Mouse (Mus musculus): ENCODE data around the gene Cacna2d3. TPM values are rescaled to one million over a fixed set of nuclear protein-coding genes. Genes with fewer than 3 reads are reported as not detected.

Gene Cacna2d3
- polyA plus RNA-seq, 1 experiment = 0.22 TPM

GRCm38 (mm10) chr14:29111666-29112065 lies 610.0 kb downstream of the Cacna2d3 start:
- H3K36me3 ChIP-seq (ENCODE audit: control insufficient read depth, insufficient read depth, low read length) = no peaks in the 10 kb centered on the region
- no peak overlapping the region for H3K27ac ChIP-seq (ENCODE audit: insufficient read depth, low read depth, low read length)
- no peaks in the 10 kb centered on the region for H3K4me1 ChIP-seq (ENCODE audit: control insufficient read depth, insufficient read depth, low read length)
- no peaks in the 10 kb centered on the region for H3K27me3 ChIP-seq (replicated peaks; ENCODE audit: control insufficient read depth, insufficient read depth, low read length)
- no peak overlapping the region for H3K4me3 ChIP-seq (ENCODE audit: insufficient read depth, low read depth, low read length)
- 87% methylated on average over 6 of the region's 6 CpGs for WGBS
- TF ChIP-seq CTCF (conservative IDR thresholded peaks at IDR 0.05; ENCODE audit: insufficient read depth, insufficient read length, low read depth, low read length) = no peak
- TF ChIP-seq POLR2A (IDR thresholded peaks at IDR 0.05; ENCODE audit: low read depth, low read length) = no peak
- no peak for DNase-seq

- H3K4me3 ChIP-seq (ENCODE audit: insufficient read depth, low read depth, low read length) = no peak overlapping the region
- H3K4me1 ChIP-seq (ENCODE audit: control insufficient read depth, insufficient read depth, low read length) = no peaks in the 10 kb centered on the region
- no peaks in the 10 kb centered on the region for H3K27me3 ChIP-seq (replicated peaks; ENCODE audit: control insufficient read depth, insufficient read depth, low read length)
- no peaks in the 10 kb centered on the region for H3K36me3 ChIP-seq (ENCODE audit: control insufficient read depth, insufficient read depth, low read length)
- no peak overlapping the region for H3K27ac ChIP-seq (ENCODE audit: insufficient read depth, low read depth, low read length)
- peak; percentile 13 for DNase-seq
- 77% methylated on average over 9 of the region's 9 CpGs for whole genome bisulfite sequencing
- TF ChIP-seq POLR2A (IDR thresholded peaks at IDR 0.05; ENCODE audit: low read depth, low read length) = no peak
- 0 out of 2 replicates have a peak, but pooled peaks have one; percentile 18 for TF ChIP-seq CTCF (conservative IDR thresholded peaks at IDR 0.05; ENCODE audit: insufficient read depth, insufficient read length, low read depth, low read length)
Observed at GRCm38 (mm10) chr14:29110351-29111091, 611.1 kb downstream of the Cacna2d3 start.

- H3K4me1 ChIP-seq (ENCODE audit: control insufficient read depth, insufficient read depth, low read length) = no peaks in the 10 kb centered on the region
- no peak overlapping the region for H3K27ac ChIP-seq (ENCODE audit: insufficient read depth, low read depth, low read length)
- TF ChIP-seq POLR2A (IDR thresholded peaks at IDR 0.05; ENCODE audit: low read depth, low read length) (no peak), CTCF (conservative IDR thresholded peaks at IDR 0.05; ENCODE audit: insufficient read depth, insufficient read length, low read depth, low read length) (no peak)
- no peaks in the 10 kb centered on the region for H3K36me3 ChIP-seq (ENCODE audit: control insufficient read depth, insufficient read depth, low read length)
- no peaks in the 10 kb centered on the region for H3K27me3 ChIP-seq (replicated peaks; ENCODE audit: control insufficient read depth, insufficient read depth, low read length)
- DNase-seq = no peak
- H3K4me3 ChIP-seq (ENCODE audit: insufficient read depth, low read depth, low read length) = no peak overlapping the region
- WGBS = 61% methylated on average over 5 of the region's 5 CpGs
Observed at GRCm38 (mm10) chr14:29107464-29107863, 614.2 kb downstream of the Cacna2d3 start.

- Histone ChIP-seq H3K27ac (ENCODE audit: insufficient read depth, low read depth, low read length) (no peak overlapping the region), H3K36me3 (ENCODE audit: control insufficient read depth, insufficient read depth, low read length) (no peaks in the 10 kb centered on the region), H3K27me3 (replicated peaks; ENCODE audit: control insufficient read depth, insufficient read depth, low read length) (no peaks in the 10 kb centered on the region), H3K4me3 (ENCODE audit: insufficient read depth, low read depth, low read length) (no peak overlapping the region), H3K4me1 (ENCODE audit: control insufficient read depth, insufficient read depth, low read length) (no peaks in the 10 kb centered on the region)
- 70% methylated on average over 12 of the region's 12 CpGs for WGBS
- peak; percentile 8 for DNase-seq
- no peak for TF ChIP-seq CTCF (conservative IDR thresholded peaks at IDR 0.05; ENCODE audit: insufficient read depth, insufficient read length, low read depth, low read length)
- TF ChIP-seq POLR2A (IDR thresholded peaks at IDR 0.05; ENCODE audit: low read depth, low read length) = no peak
Observed at GRCm38 (mm10) chr14:29097776-29098175, 623.9 kb downstream of the Cacna2d3 start.

GRCm38 (mm10) chr14:29095431-29095830 lies 626.2 kb downstream of the Cacna2d3 start:
- WGBS = 95% methylated on average over 5 of the region's 5 CpGs

GRCm38 (mm10) chr14:29090074-29090473 lies 631.6 kb downstream of the Cacna2d3 start:
- WGBS = 3% methylated on average over 5 of the region's 5 CpGs
- no peaks in the 10 kb centered on the region for H3K4me1 ChIP-seq (ENCODE audit: control insufficient read depth, insufficient read depth, low read length)
- H3K27me3 ChIP-seq (replicated peaks; ENCODE audit: control insufficient read depth, insufficient read depth, low read length) = no peaks in the 10 kb centered on the region
- no peaks in the 10 kb centered on the region for H3K36me3 ChIP-seq (ENCODE audit: control insufficient read depth, insufficient read depth, low read length)
- no peak overlapping the region for H3K4me3 ChIP-seq (ENCODE audit: insufficient read depth, low read depth, low read length)
- no peak overlapping the region for H3K27ac ChIP-seq (ENCODE audit: insufficient read depth, low read depth, low read length)
- peak; percentile 93 for TF ChIP-seq CTCF (conservative IDR thresholded peaks at IDR 0.05; ENCODE audit: insufficient read depth, insufficient read length, low read depth, low read length)
- no peak for TF ChIP-seq POLR2A (IDR thresholded peaks at IDR 0.05; ENCODE audit: low read depth, low read length)
- DNase-seq = peak; percentile 73

More at GRCm38 (mm10) chr14:29095431-29095830, 626.2 kb downstream of the Cacna2d3 start:
- Histone ChIP-seq H3K27me3 (replicated peaks; ENCODE audit: control insufficient read depth, insufficient read depth, low read length) (no peaks in the 10 kb centered on the region), H3K36me3 (ENCODE audit: control insufficient read depth, insufficient read depth, low read length) (no peaks in the 10 kb centered on the region), H3K4me1 (ENCODE audit: control insufficient read depth, insufficient read depth, low read length) (no peaks in the 10 kb centered on the region), H3K4me3 (ENCODE audit: insufficient read depth, low read depth, low read length) (no peak overlapping the region), H3K27ac (ENCODE audit: insufficient read depth, low read depth, low read length) (no peak overlapping the region)
- no peak for TF ChIP-seq CTCF (conservative IDR thresholded peaks at IDR 0.05; ENCODE audit: insufficient read depth, insufficient read length, low read depth, low read length)
- no peak for TF ChIP-seq POLR2A (IDR thresholded peaks at IDR 0.05; ENCODE audit: low read depth, low read length)
- no peak for DNase-seq

- Histone ChIP-seq H3K4me1 (ENCODE audit: control insufficient read depth, insufficient read depth, low read length) (no peaks in the 10 kb centered on the region), H3K27ac (ENCODE audit: insufficient read depth, low read depth, low read length) (no peak overlapping the region), H3K36me3 (ENCODE audit: control insufficient read depth, insufficient read depth, low read length) (no peaks in the 10 kb centered on the region), H3K27me3 (replicated peaks; ENCODE audit: control insufficient read depth, insufficient read depth, low read length) (no peaks in the 10 kb centered on the region), H3K4me3 (ENCODE audit: insufficient read depth, low read depth, low read length) (no peak overlapping the region)
- no peak for TF ChIP-seq CTCF (conservative IDR thresholded peaks at IDR 0.05; ENCODE audit: insufficient read depth, insufficient read length, low read depth, low read length)
- TF ChIP-seq POLR2A (IDR thresholded peaks at IDR 0.05; ENCODE audit: low read depth, low read length) = no peak
- DNase-seq = no peak
- WGBS = 79% methylated on average over 4 of the region's 4 CpGs
Observed at GRCm38 (mm10) chr14:29086528-29086927, 635.1 kb downstream of the Cacna2d3 start.

Data from kidney, adult 2 months (tissue).